Mouse (Mus musculus) heart, adult 2 months (tissue): ENCODE results near the gene Wasl.

Experiments
- CTCF ChIP-seq: fragments of 200-600 bp; IDR thresholded peaks from 2 replicates; pipeline ENCODE4 v1.8.1; 2022; ENCODE audit warnings: antibody characterized with exemption, mild to moderate bottlenecking, moderate library complexity
- EP300 ChIP-seq: fragments of 200-500 bp; IDR thresholded peaks from 2 replicates; pipeline ENCODE4 v1.6.1; 2011; ENCODE audit warnings: low read depth, low read length, control low read depth; ENCODE audit not compliant: insufficient read depth
- POLR2A ChIP-seq: fragments of 200-500 bp; IDR thresholded peaks from 2 replicates; pipeline ENCODE4 v1.6.1; 2011; ENCODE audit warnings: mild to moderate bottlenecking, low read depth, low read length, control low read depth; ENCODE audit not compliant: insufficient read depth

DNA sequence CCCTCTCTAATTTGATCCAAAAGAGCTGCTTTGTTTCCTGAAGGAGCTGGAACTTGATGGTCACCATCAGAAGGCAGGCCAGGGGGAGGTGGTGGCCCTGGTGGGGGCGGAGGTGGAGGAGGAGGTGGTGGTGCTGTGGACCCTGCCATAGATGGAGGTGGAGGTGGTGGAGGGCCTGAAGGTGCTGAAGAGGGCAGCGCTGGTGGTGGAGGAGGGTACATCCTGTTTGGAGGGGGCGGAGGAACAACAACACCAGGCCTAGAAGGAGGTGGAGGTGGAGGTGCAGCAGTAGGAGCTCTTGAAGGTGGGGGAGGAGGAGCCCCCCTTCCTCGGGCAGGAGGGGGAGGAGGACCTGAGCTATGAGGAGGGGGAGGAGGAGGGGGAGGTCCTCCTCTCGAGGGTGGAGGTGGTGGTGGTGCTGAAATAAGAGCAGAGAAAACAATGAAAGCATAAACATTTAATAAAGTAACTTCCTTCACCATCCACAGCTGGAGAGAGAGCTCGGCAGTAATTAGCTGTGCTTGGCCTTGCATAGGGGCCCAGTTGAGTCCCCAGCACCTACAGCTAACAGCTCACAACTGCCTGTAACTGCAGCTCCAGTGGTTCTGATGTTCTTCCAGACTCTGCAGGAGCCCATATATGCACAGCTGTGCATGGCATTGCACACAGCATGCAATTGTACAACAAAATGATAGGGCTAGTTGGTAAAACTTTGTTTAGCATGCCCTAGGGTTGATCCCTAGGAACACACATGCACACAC is 45.3 kb downstream of the Wasl start:
- TF ChIP-seq CTCF (no peak), POLR2A (no peak), EP300 (no peak)
